ENCODE assay signal across 8 mouse cellular contexts in genomic region chr15:100635851-100636645, GRCm38 (mm10). TPM values are rescaled to one million over a fixed set of nuclear protein-coding genes. Genes with fewer than 3 reads are reported as not detected.
DNase-seq lines count a peak whose midpoint lies in the region; ATAC-seq and TF ChIP-seq lines count a peak whose summit lies in the region.

No protein-coding gene starts in this region.

- peak overlapping the region; percentile 98 for H3K4me2 ChIP-seq in embryonic facial prominence, embryonic 15.5 days (replicated peaks)
- H3K4me2 ChIP-seq in intestine, embryonic 15.5 days (replicated peaks), result peak overlapping the region; percentile 94
- peak overlapping the region; percentile 78 for H3K4me2 ChIP-seq in neural tube, embryonic 12.5 days (replicated peaks)

- no peak for ATAC-seq in embryonic facial prominence, embryonic 15.5 days (ENCODE audit: insufficient number of reproducible peaks, low FRiP score, low TSS enrichment, low read depth)
- ATAC-seq in intestine, embryonic 15.5 days, result no peak
- ATAC-seq in neural tube, embryonic 12.5 days (ENCODE audit: low FRiP score, low read depth), result no peak

- peaks cover 32% of the 10 kb centered on the region for H3K4me1 ChIP-seq in liver, adult 2 months (ENCODE audit: control insufficient read depth, insufficient read depth, low read length)
- peaks cover 25% of the 10 kb centered on the region for H3K4me1 ChIP-seq in embryonic facial prominence, embryonic 15.5 days
- H3K4me1 ChIP-seq in intestine, embryonic 15.5 days (replicated peaks), result peaks cover 3% of the 10 kb centered on the region; the same call in 1 of the 2 replicates
- H3K4me1 ChIP-seq in neural tube, embryonic 12.5 days, result peaks cover 11% of the 10 kb centered on the region

- WGBS in liver, adult 2 months, result 16% methylated on average over 31 of the region's 38 CpGs
- 2% methylated on average over 38 of the region's 38 CpGs for WGBS in embryonic facial prominence, embryonic 15.5 days
- 2% methylated on average over 38 of the region's 38 CpGs for WGBS in intestine, embryonic 15.5 days
- WGBS in neural tube, embryonic 12.5 days, result 3% methylated on average over 38 of the region's 38 CpGs

- H3K27me3 ChIP-seq in liver, adult 2 months (ENCODE audit: control insufficient read depth, insufficient read depth, low read length), result no peaks in the 10 kb centered on the region
- H3K27me3 ChIP-seq in embryonic facial prominence, embryonic 15.5 days, result peaks cover 53% of the 10 kb centered on the region
- H3K27me3 ChIP-seq in intestine, embryonic 15.5 days (replicated peaks), result peaks cover 28% of the 10 kb centered on the region
- peaks cover 53% of the 10 kb centered on the region for H3K27me3 ChIP-seq in neural tube, embryonic 12.5 days (replicated peaks)

- peak overlapping the region; percentile 83 for H3K27ac ChIP-seq in liver, adult 2 months (replicated peaks; ENCODE audit: insufficient read depth, low read depth, low read length)
- peak overlapping the region; percentile 65 for H3K27ac ChIP-seq in embryonic facial prominence, embryonic 15.5 days (replicated peaks)
- peak overlapping the region; percentile 77 for H3K27ac ChIP-seq in intestine, embryonic 15.5 days
- no peak overlapping the region for H3K27ac ChIP-seq in neural tube, embryonic 12.5 days

- peaks cover 8% of the 10 kb centered on the region; the same call in 1 of the 2 replicates for H3K79me2 ChIP-seq in liver, adult 2 months (ENCODE audit: control insufficient read depth, insufficient read depth, low read length)

- TF ChIP-seq POLR2A in liver, adult 2 months (IDR thresholded peaks at IDR 0.05; ENCODE audit: extremely low read depth, insufficient read depth, low read length), result no peak

- TF ChIP-seq CTCF in liver, adult 2 months (IDR thresholded peaks at IDR 0.05; ENCODE audit: low read depth, low read length), result no peak

- DNase-seq in liver, adult 2 months (ENCODE audit: extremely low read depth, low read depth, low spot score), result no peak
- no peak for DNase-seq in liver
- no peak for DNase-seq in adrenal gland, adult 8-10 months
- DNase-seq in adrenal gland, adult 18-20 months (ENCODE audit: low spot score in 2 of 2), result no peak
- DNase-seq in layer of hippocampus, adult 11-12 months (ENCODE audit: low spot score), result no peak

- H3K36me3 ChIP-seq in liver, adult 2 months (ENCODE audit: control insufficient read depth, insufficient read depth, low read length), result no peaks in the 10 kb centered on the region
- H3K36me3 ChIP-seq in embryonic facial prominence, embryonic 15.5 days, result no peaks in the 10 kb centered on the region
- no peaks in the 10 kb centered on the region for H3K36me3 ChIP-seq in intestine, embryonic 15.5 days
- H3K36me3 ChIP-seq in neural tube, embryonic 12.5 days, result no peaks in the 10 kb centered on the region

- H3K9ac ChIP-seq in liver, adult 2 months (ENCODE audit: low read depth, low read length), result peak overlapping the region; percentile 88
- H3K9ac ChIP-seq in embryonic facial prominence, embryonic 15.5 days, result peak overlapping the region; percentile 39
- H3K9ac ChIP-seq in intestine, embryonic 15.5 days, result peak overlapping the region; percentile 71
- peak overlapping the region; percentile 48; the same call in 1 of the 2 replicates for H3K9ac ChIP-seq in neural tube, embryonic 12.5 days

- peak overlapping the region; percentile 82 for H3K4me3 ChIP-seq in liver, adult 2 months (ENCODE audit: insufficient read depth, low read depth, low read length)
- peak overlapping the region; percentile 56 for H3K4me3 ChIP-seq in embryonic facial prominence, embryonic 15.5 days (replicated peaks)
- peak overlapping the region; percentile 63 for H3K4me3 ChIP-seq in intestine, embryonic 15.5 days (replicated peaks)
- peak overlapping the region; percentile 36 for H3K4me3 ChIP-seq in neural tube, embryonic 12.5 days

- no peaks in the 10 kb centered on the region for H3K9me3 ChIP-seq in embryonic facial prominence, embryonic 15.5 days (replicated peaks)
- no peaks in the 10 kb centered on the region for H3K9me3 ChIP-seq in intestine, embryonic 15.5 days
- no peaks in the 10 kb centered on the region for H3K9me3 ChIP-seq in neural tube, embryonic 12.5 days

RNA-seq across cellular contexts. Expression of gene Smagp, which starts 0.7 kb away (rescaled TPM):
- total RNA-seq in liver, adult 2 months (2014; rRNA removed), result 13.0 and 14.9 TPM in 2 replicates
- polyA plus RNA-seq in liver, adult 2 months (2012; rRNA removed), result 57.0 and 80.1 TPM in 2 replicates
- 25.7 and 28.5 TPM in 2 replicates for polyA plus RNA-seq in embryonic facial prominence, embryonic 15.5 days (2015; fragmentation: Nextera tagmentation; extraction: Ambion mirVana)
- 37.7 and 41.2 TPM in 2 replicates for polyA plus RNA-seq in intestine, embryonic 15.5 days (2015; fragmentation: Nextera tagmentation; extraction: Ambion mirVana)
- 3.8 and 5.1 TPM in 2 replicates for polyA plus RNA-seq in neural tube, embryonic 12.5 days (2016; fragmentation: Nextera tagmentation; extraction: Ambion mirVana)
- total RNA-seq in adrenal gland, adult 8-10 months (2022), result 10 to 100 TPM; 42.7 to 64.0 (median 55.6) TPM
- 10 to 100 TPM; 41.3 to 51.6 TPM for total RNA-seq in adrenal gland, adult 18-20 months (2021)

RNA-seq across cellular contexts. Expression of gene Dazap2, which starts 20.9 kb away (rescaled TPM):
- total RNA-seq in liver, adult 2 months (2014; rRNA removed), result 50.3 and 60.2 TPM in 2 replicates
- polyA plus RNA-seq in liver, adult 2 months (2012; rRNA removed), result 395 and 460 TPM in 2 replicates
- 179 and 203 TPM in 2 replicates for polyA plus RNA-seq in embryonic facial prominence, embryonic 15.5 days (2015; fragmentation: Nextera tagmentation; extraction: Ambion mirVana)
- polyA plus RNA-seq in intestine, embryonic 15.5 days (2015; fragmentation: Nextera tagmentation; extraction: Ambion mirVana), result 245 and 263 TPM in 2 replicates
- 171 and 182 TPM in 2 replicates for polyA plus RNA-seq in neural tube, embryonic 12.5 days (2016; fragmentation: Nextera tagmentation; extraction: Ambion mirVana)
- total RNA-seq in adrenal gland, adult 8-10 months (2022), result 100 to 1,000 TPM; 235 to 259 (median 252) TPM
- total RNA-seq in adrenal gland, adult 18-20 months (2021), result 100 to 1,000 TPM; 169 to 241 TPM

RNA-seq across cellular contexts. Expression of gene Bin2, which starts 33.3 kb away (rescaled TPM):
- 1.0 and 4.0 TPM in 2 replicates for total RNA-seq in liver, adult 2 months (2014; rRNA removed)
- 1.4 and 4.0 TPM in 2 replicates for polyA plus RNA-seq in liver, adult 2 months (2012; rRNA removed)
- 5.2 and 5.7 TPM in 2 replicates for polyA plus RNA-seq in embryonic facial prominence, embryonic 15.5 days (2015; fragmentation: Nextera tagmentation; extraction: Ambion mirVana)
- 6.7 and 7.2 TPM in 2 replicates for polyA plus RNA-seq in intestine, embryonic 15.5 days (2015; fragmentation: Nextera tagmentation; extraction: Ambion mirVana)
- polyA plus RNA-seq in neural tube, embryonic 12.5 days (2016; fragmentation: Nextera tagmentation; extraction: Ambion mirVana), result 3.5 TPM in 2 replicates
- 1 to 10 TPM; 2.5 to 7.0 (median 3.8) TPM for total RNA-seq in adrenal gland, adult 8-10 months (2022)
- 1 to 10 TPM; 1.8 to 4.3 TPM for total RNA-seq in adrenal gland, adult 18-20 months (2021)

RNA-seq across cellular contexts. Expression of gene Pou6f1, which starts 36.3 kb away (rescaled TPM):
- 1.9 and 2.0 TPM in 2 replicates for total RNA-seq in liver, adult 2 months (2014; rRNA removed)
- 3.1 and 5.5 TPM in 2 replicates for polyA plus RNA-seq in liver, adult 2 months (2012; rRNA removed)
- polyA plus RNA-seq in embryonic facial prominence, embryonic 15.5 days (2015; fragmentation: Nextera tagmentation; extraction: Ambion mirVana), result 12.3 and 13.8 TPM in 2 replicates
- polyA plus RNA-seq in intestine, embryonic 15.5 days (2015; fragmentation: Nextera tagmentation; extraction: Ambion mirVana), result 4.0 and 4.4 TPM in 2 replicates
- 29.0 and 29.1 TPM in 2 replicates for polyA plus RNA-seq in neural tube, embryonic 12.5 days (2016; fragmentation: Nextera tagmentation; extraction: Ambion mirVana)
- 10 to 100 TPM; 17.1 to 33.5 (median 23.8) TPM for total RNA-seq in adrenal gland, adult 8-10 months (2022)
- 10 to 100 TPM; 13.1 to 16.4 TPM for total RNA-seq in adrenal gland, adult 18-20 months (2021)

RNA-seq across cellular contexts. Expression of gene Cela1, which starts 51.7 kb away (rescaled TPM):
- 54.6 and 199 TPM in 2 replicates for total RNA-seq in liver, adult 2 months (2014; rRNA removed)
- polyA plus RNA-seq in liver, adult 2 months (2012; rRNA removed), result 58.3 and 69.1 TPM in 2 replicates
- polyA plus RNA-seq in embryonic facial prominence, embryonic 15.5 days (2015; fragmentation: Nextera tagmentation; extraction: Ambion mirVana), result 4.5 and 5.3 TPM in 2 replicates
- 104 and 271 TPM in 2 replicates for polyA plus RNA-seq in intestine, embryonic 15.5 days (2015; fragmentation: Nextera tagmentation; extraction: Ambion mirVana)
- polyA plus RNA-seq in neural tube, embryonic 12.5 days (2016; fragmentation: Nextera tagmentation; extraction: Ambion mirVana), result 2.7 and 3.4 TPM in 2 replicates
- total RNA-seq in adrenal gland, adult 8-10 months (2022), result 100 to 1,000 TPM; 107 to 119 (median 115) TPM
- total RNA-seq in adrenal gland, adult 18-20 months (2021), result 10 to 100 TPM; 46.7 to 87.1 TPM
